Mouse (Mus musculus) midbrain, embryonic 14.5 days (tissue): ENCODE data around the gene Gm29106. TPM values are rescaled to one million over a fixed set of nuclear protein-coding genes. Genes with fewer than 3 reads are reported as not detected.
"Not testable (repeated sequence)": the region's sequence is repeated elsewhere in the genome, so short reads cannot be mapped to it uniquely, and the experiment has no call there.

Experiments used
- ATAC-seq: fragments of 200-750 bp; cut with Nextera tagmentation; 2 replicates; pipeline ENCODE4 v1.8.0; 2017; ENCODE audit warnings: moderate number of reproducible peaks, moderate library complexity; ENCODE audit not compliant: low FRiP score, low TSS enrichment
- DNase-seq: peaks from one replicate; pipeline ENCODE4 v3.0.0-alpha.2; 2015
- H3K27ac ChIP-seq: fragments of 300-500 bp; sonication (generic); replicated peaks from 2 replicates; pipeline ENCODE4 v1.5.1; 2014; ENCODE audit warnings: mild to moderate bottlenecking, low read depth, low read length, moderate library complexity
- H3K27me3 ChIP-seq: fragments of 300-500 bp; sonication (generic); 2 replicates; pipeline ENCODE4 v1.6.1; 2014; ENCODE audit warnings: low read length, control low read depth, mixed read lengths; ENCODE audit not compliant: control insufficient read depth, insufficient read depth
- H3K36me3 ChIP-seq: fragments of 300-500 bp; sonication (generic); 2 replicates; pipeline ENCODE4 v1.6.1; 2014; ENCODE audit warnings: low read length, control low read depth; ENCODE audit not compliant: control insufficient read depth, insufficient read depth
- H3K4me1 ChIP-seq: fragments of 300-500 bp; sonication (generic); 2 replicates; pipeline ENCODE4 v1.6.1; 2014; ENCODE audit warnings: mild to moderate bottlenecking, antibody characterized with exemption, low read length, control low read depth; ENCODE audit not compliant: control insufficient read depth, insufficient read depth
- H3K4me2 ChIP-seq: fragments of 300-500 bp; sonication (generic); 2 replicates; pipeline ENCODE4 v1.6.1; 2014; ENCODE audit warnings: mild to moderate bottlenecking, low read length, moderate library complexity
- H3K4me3 ChIP-seq: fragments of 300-500 bp; sonication (generic); replicated peaks from 2 replicates; pipeline ENCODE4 v1.5.1; 2014; ENCODE audit warnings: low read depth, low read length
- H3K9ac ChIP-seq: fragments of 300-500 bp; sonication (generic); replicated peaks from 2 replicates; pipeline ENCODE4 v1.6.1; 2014; ENCODE audit warnings: mild to moderate bottlenecking, low read length, moderate library complexity
- H3K9me3 ChIP-seq: fragments of 300-500 bp; sonication (generic); 2 replicates; pipeline ENCODE4 v1.6.1; 2016; ENCODE audit warnings: low read length, control low read depth, mixed read lengths; ENCODE audit not compliant: control insufficient read depth
- WGBS: fragments of 180-500 bp; shearing (Covaris S2); extraction: QIAGEN DNeasy Blood & Tissue Kit; methylation state at CpG from one replicate; pipeline ENCODE4 v1.1.7; 2014; 5-methylcytosine and 5-hydroxymethylcytosine counted together
- polyA plus RNA-seq: library from polyadenylated mRNA; unstranded; fragments of >200 nt; fragmentation: Nextera tagmentation; extraction: Ambion mirVana; gene quantifications from 2 replicates; pipeline ENCODE4 v1.2.1, GENCODE M21; 2014

Gene Gm29106
- 0.84 and 1.1 TPM in 2 replicates for polyA plus RNA-seq

- not testable (repeated sequence) for H3K27ac ChIP-seq, H3K36me3 ChIP-seq, DNase-seq, H3K27me3 ChIP-seq, H3K4me1 ChIP-seq, H3K9ac ChIP-seq, H3K9me3 ChIP-seq, H3K4me2 ChIP-seq, ATAC-seq, H3K4me3 ChIP-seq
- 70% methylated on average over 2 of the region's 2 CpGs for WGBS
Measured at GRCm38 (mm10) chr1:118176242-118176641, at the start of gene Gm29106. TSS of gene Gm29106 (plus strand) at chr1:118176542.

GRCm38 (mm10) chr1:118228540-118228939, 52.2 kb downstream of the Gm29106 start:
- ATAC-seq (no peak), DNase-seq (no peak)
- no peaks in the 10 kb centered on the region for H3K27me3 ChIP-seq
- no peak overlapping the region for H3K27ac ChIP-seq
- H3K36me3 ChIP-seq, result no peaks in the 10 kb centered on the region
- no peaks in the 10 kb centered on the region for H3K4me1 ChIP-seq
- no peak overlapping the region for H3K9ac ChIP-seq
- WGBS, result 74% methylated on average over 1 of the region's 1 CpGs
- no peak overlapping the region for H3K4me3 ChIP-seq
- H3K9me3 ChIP-seq, result no peaks in the 10 kb centered on the region
- H3K4me2 ChIP-seq, result no peak overlapping the region

GRCm38 (mm10) chr1:118236032-118236431, 59.7 kb downstream of the Gm29106 start:
- Histone ChIP-seq H3K27me3 (no peaks in the 10 kb centered on the region), H3K4me3 (no peak overlapping the region), H3K27ac (no peak overlapping the region), H3K36me3 (no peaks in the 10 kb centered on the region), H3K9me3 (no peaks in the 10 kb centered on the region), H3K4me2 (no peak overlapping the region), H3K4me1 (no peaks in the 10 kb centered on the region), H3K9ac (no peak overlapping the region)
- ATAC-seq, result no peak
- no peak for DNase-seq
- 75% methylated on average over 1 of the region's 1 CpGs for WGBS

Other genes starting within 250 kb of the Gm29106 start
- not detected in 2 replicates for gene Gm28168, start 248.5 kb upstream of the Gm29106 start, polyA plus RNA-seq
- gene Gm7145, start 210.6 kb upstream of the Gm29106 start, polyA plus RNA-seq, result not detected in 2 replicates
- gene Tsn, start 135.2 kb downstream of the Gm29106 start, polyA plus RNA-seq, result 499 and 519 TPM in 2 replicates
- gene Nifk, start 145.3 kb downstream of the Gm29106 start, polyA plus RNA-seq, result 70.0 and 75.8 TPM in 2 replicates
- gene Clasp1, start 212.5 kb downstream of the Gm29106 start, polyA plus RNA-seq, result 116 and 140 TPM in 2 replicates